Mouse (Mus musculus) limb, embryonic 14.5 days (tissue): ENCODE data around the gene Nudt1. TPM values are rescaled to one million over a fixed set of nuclear protein-coding genes. Genes with fewer than 3 reads are reported as not detected.

Experiments used
- ATAC-seq: fragments of 200-750 bp; cut with Nextera tagmentation; 2 replicates; pipeline ENCODE4 v1.8.0; 2017; ENCODE audit warnings: low read depth, moderate number of reproducible peaks, moderate TSS enrichment; ENCODE audit not compliant: low FRiP score
- DNase-seq: peaks from one replicate; pipeline ENCODE4 v3.0.0-alpha.2; 2015; ENCODE audit warnings: low spot score
- H3K27ac ChIP-seq: fragments of 300-500 bp; sonication (generic); replicated peaks from 2 replicates; pipeline ENCODE4 v1.5.1; 2014; ENCODE audit warnings: low read depth, mild to moderate bottlenecking, low read length, moderate library complexity, mixed read lengths
- H3K27me3 ChIP-seq: fragments of 300-500 bp; sonication (generic); 2 replicates; pipeline ENCODE4 v1.6.1; 2014; ENCODE audit warnings: low read length, mixed read lengths; ENCODE audit not compliant: control insufficient read depth, insufficient read depth
- H3K36me3 ChIP-seq: fragments of 300-500 bp; sonication (generic); 2 replicates; pipeline ENCODE4 v1.6.1; 2014; ENCODE audit warnings: mild to moderate bottlenecking, low read length, moderate library complexity, mixed read lengths; ENCODE audit not compliant: control insufficient read depth, insufficient read depth
- H3K4me1 ChIP-seq: fragments of 300-500 bp; sonication (generic); 2 replicates; pipeline ENCODE4 v1.6.1; 2014; ENCODE audit warnings: antibody characterized with exemption, low read length, mixed read lengths; ENCODE audit not compliant: control insufficient read depth, insufficient read depth
- H3K4me2 ChIP-seq: fragments of 300-500 bp; sonication (generic); replicated peaks from 2 replicates; pipeline ENCODE4 v1.6.1; 2014; ENCODE audit warnings: low read depth, mild to moderate bottlenecking, low read length, moderate library complexity; ENCODE audit not compliant: severe bottlenecking
- H3K4me3 ChIP-seq: fragments of 300-500 bp; sonication (generic); replicated peaks from 2 replicates; pipeline ENCODE4 v1.5.1; 2014; ENCODE audit warnings: low read length
- H3K9ac ChIP-seq: fragments of 300-500 bp; sonication (generic); 2 replicates; pipeline ENCODE4 v1.6.1; 2014; ENCODE audit warnings: mild to moderate bottlenecking, low read depth, low read length, moderate library complexity; ENCODE audit not compliant: severe bottlenecking
- H3K9me3 ChIP-seq: fragments of 300-500 bp; sonication (generic); 2 replicates; pipeline ENCODE4 v1.6.1; 2016; ENCODE audit warnings: low read length; ENCODE audit not compliant: control insufficient read depth
- POLR2A ChIP-seq: fragments of 200-500 bp; IDR thresholded peaks from 2 replicates; pipeline ENCODE4 v1.8.0; 2012; ENCODE audit warnings: inconsistent platforms, mild to moderate bottlenecking, moderate library complexity, borderline replicate concordance; ENCODE audit not compliant: insufficient read depth, insufficient read length; ENCODE audit errors: extremely low read depth
- WGBS: fragments of 180-500 bp; shearing (Covaris S2); extraction: QIAGEN DNeasy Blood & Tissue Kit; methylation state at CpG from one replicate; pipeline ENCODE4 v1.1.7; 2014; 5-methylcytosine and 5-hydroxymethylcytosine counted together
- polyA plus RNA-seq, 2 experiments: library from polyadenylated mRNA; depleted of rRNA in 1 of 2; stranded (reverse) in 1 of 2; unstranded in 1 of 2; fragments of >200 nt; fragmentation: Nextera tagmentation in 1 of 2; extraction: Ambion mirVana in 1 of 2; gene quantifications; 2 replicates each; pipeline versions ENCODE4 v1.2.1 to v1.2.3; 2012 to 2014

Gene Nudt1
- polyA plus RNA-seq (2012; rRNA removed) (27.1 and 31.0 TPM in 2 replicates), polyA plus RNA-seq (2014; fragmentation: Nextera tagmentation; extraction: Ambion mirVana) (34.4 and 35.3 TPM in 2 replicates)

DNA sequence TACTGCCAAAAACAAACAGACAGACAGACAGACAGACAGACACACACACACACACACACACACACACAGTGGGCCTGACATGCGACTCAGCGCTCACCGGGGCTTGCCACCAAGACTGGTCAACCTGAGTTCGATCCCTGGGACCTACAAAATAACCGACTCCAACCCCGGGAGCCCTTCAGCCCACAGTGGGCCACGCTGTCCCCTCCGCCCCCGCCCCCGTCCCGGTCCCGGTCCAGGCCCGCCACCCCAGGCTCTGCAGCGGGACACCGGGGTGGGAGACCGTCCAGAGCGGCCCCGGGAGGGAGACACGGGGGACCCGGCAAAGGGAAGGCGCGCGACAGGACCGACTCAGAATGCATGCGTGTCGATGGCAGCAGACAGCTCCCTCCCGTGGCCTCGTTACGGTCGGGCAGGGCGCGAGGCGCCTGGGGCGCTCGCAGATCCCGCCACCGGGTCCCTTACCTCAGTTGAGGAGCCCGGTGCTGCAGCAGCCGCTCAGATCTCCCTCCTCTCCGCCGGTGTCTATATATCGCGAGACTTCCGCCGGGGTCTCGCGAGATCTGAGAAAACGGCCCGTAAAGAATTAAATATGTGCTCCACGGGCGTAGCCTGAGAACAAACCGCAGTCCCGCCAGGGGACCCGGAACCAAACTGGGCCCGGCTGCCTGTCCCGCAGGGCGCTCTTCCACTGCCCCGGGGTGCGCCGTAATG is at the start of gene Nudt1, which contains the start of gene Mad1l1:
Nudt1 (plus strand) TSS at position 615 of the 714 bp plus-strand sequence.
Mad1l1 (minus strand) TSS at position 511 of the 714 bp plus-strand sequence.
- DNase-seq (peak; percentile 97), ATAC-seq (peak; percentile 92)
- WGBS: 1% methylated on average over 55 of the region's 60 CpGs

DNA sequence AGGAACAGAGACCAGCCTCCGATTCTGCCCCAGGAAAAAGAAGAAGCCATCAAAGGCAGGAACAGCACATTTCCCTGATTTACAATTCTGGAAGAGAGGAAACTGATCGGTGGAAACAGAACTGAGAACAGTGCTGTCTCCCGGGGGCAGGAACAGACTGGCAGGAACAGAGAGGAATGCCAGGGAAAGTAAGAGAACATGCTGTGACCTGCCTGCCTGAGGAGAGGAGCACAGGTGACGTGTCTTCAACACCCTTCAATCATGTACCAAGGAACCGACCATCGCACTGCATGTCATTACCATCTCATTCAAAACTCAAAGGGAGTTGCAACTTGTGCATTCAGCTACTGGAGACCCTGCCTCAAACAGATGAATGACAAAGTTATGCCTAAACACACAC is 44.7 kb upstream of the Nudt1 start:
- H3K27me3 ChIP-seq: no peaks in the 10 kb centered on the region
- DNase-seq: no peak
- H3K4me1 ChIP-seq: no peaks in the 10 kb centered on the region
- no peak for ATAC-seq
- no peak overlapping the region for H3K27ac ChIP-seq
- H3K36me3 ChIP-seq: peaks cover 21% of the 10 kb centered on the region
- H3K9ac ChIP-seq: no peak overlapping the region
- no peak overlapping the region for H3K4me2 ChIP-seq
- TF ChIP-seq POLR2A: no peak
- H3K4me3 ChIP-seq: no peak overlapping the region
- no peaks in the 10 kb centered on the region for H3K9me3 ChIP-seq
- WGBS: 74% methylated on average over 6 of the region's 6 CpGs

More for the DNA sequence above, at the start of gene Nudt1, which contains the start of gene Mad1l1:
- TF ChIP-seq POLR2A: peak; percentile 84; the same call in 1 of the 2 replicates
- Histone ChIP-seq H3K9ac (peak within 1 kb of the TSS; percentile 98), H3K9me3 (no peaks in the 10 kb centered on the region), H3K36me3 (peaks cover 5% of the 10 kb centered on the region), H3K27me3 (no peaks in the 10 kb centered on the region), H3K4me2 (peak within 1 kb of the TSS; percentile 69), H3K4me3 (peak within 1 kb of the TSS; percentile 94), H3K4me1 (no peaks in the 10 kb centered on the region), H3K27ac (peak within 1 kb of the TSS; percentile 74)

DNA sequence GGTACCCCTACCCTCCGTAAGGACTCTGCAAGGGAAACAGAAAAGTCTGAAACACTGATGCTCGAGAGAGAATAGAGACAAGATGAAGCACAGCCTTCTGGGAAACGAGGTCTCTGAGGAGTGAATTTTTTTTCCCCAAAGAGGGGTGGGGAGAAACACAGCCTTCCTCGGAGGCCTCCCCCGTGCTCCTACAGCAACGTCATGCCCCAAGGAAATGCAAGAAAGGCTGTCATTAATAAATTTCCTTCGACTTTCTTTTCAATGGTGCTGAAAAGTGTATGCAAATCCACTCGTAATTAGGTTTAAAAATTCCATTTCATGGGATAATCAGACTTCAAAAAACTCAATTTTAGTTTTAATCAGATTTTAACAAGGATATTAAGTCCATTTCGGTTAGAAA is 41.3 kb upstream of the Nudt1 start:
- ATAC-seq: no peak

DNA sequence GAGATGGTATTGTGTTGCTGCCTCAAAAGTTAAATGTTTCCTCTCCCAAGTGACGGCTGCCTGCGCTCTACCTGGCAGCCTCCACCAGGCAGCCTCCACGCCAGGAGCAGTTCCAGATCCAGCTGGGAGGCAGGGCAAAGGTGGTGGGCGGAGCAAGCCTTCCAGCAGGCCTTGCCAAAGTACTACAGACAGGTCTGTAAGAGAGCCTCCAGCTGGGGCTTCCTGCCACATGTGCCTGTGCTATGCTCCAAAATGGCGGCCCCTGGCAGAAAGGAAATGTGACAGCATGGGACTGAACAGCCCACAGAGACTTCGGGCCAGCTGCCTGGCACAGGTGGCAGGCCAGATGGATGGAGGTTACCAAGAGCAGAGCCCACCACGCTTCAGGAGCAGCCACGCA is 39.1 kb upstream of the Nudt1 start:
- H3K4me1 ChIP-seq: peaks cover 6% of the 10 kb centered on the region
- H3K4me2 ChIP-seq: no peak overlapping the region
- TF ChIP-seq POLR2A: no peak
- no peak overlapping the region for H3K27ac ChIP-seq
- peaks cover 33% of the 10 kb centered on the region for H3K36me3 ChIP-seq
- H3K27me3 ChIP-seq: no peaks in the 10 kb centered on the region
- no peak overlapping the region for H3K9ac ChIP-seq
- no peaks in the 10 kb centered on the region for H3K9me3 ChIP-seq
- no peak overlapping the region for H3K4me3 ChIP-seq
- peak; percentile 30 for DNase-seq
- no peak for ATAC-seq
- WGBS: 76% methylated on average over 8 of the region's 8 CpGs

More for the DNA sequence above, 41.3 kb upstream of the Nudt1 start:
- Histone ChIP-seq H3K4me1 (peaks cover 6% of the 10 kb centered on the region), H3K9ac (no peak overlapping the region), H3K36me3 (peaks cover 27% of the 10 kb centered on the region), H3K4me3 (no peak overlapping the region), H3K9me3 (no peaks in the 10 kb centered on the region), H3K27me3 (no peaks in the 10 kb centered on the region), H3K27ac (no peak overlapping the region), H3K4me2 (no peak overlapping the region)
- 69% methylated on average over 9 of the region's 9 CpGs for WGBS
- no peak for TF ChIP-seq POLR2A
- DNase-seq: no peak

DNA sequence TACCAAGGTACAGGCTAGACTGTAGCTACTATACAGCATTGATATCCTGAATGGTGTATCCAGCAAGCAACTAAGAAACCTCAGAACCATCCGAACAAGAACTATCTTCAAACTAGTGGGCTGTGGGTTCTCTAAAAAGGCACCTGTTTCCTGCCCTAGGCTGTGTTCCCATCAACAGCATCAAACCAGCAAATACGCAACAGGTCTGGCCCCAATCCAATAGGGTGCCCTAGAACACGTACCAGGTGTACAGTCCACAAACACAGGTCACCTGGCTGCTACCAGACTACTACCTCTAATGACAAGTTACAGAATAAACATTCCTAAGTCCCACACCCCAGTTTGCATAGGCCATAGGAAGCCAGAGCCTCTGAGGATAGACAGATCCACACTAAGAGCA is 38.6 kb upstream of the Nudt1 start:
- Histone ChIP-seq H3K27ac (no peak overlapping the region), H3K36me3 (peaks cover 31% of the 10 kb centered on the region), H3K4me2 (no peak overlapping the region), H3K4me1 (peaks cover 6% of the 10 kb centered on the region), H3K4me3 (no peak overlapping the region), H3K9me3 (no peaks in the 10 kb centered on the region), H3K9ac (no peak overlapping the region), H3K27me3 (no peaks in the 10 kb centered on the region)
- no peak for ATAC-seq
- DNase-seq: no peak
- TF ChIP-seq POLR2A: no peak
- 94% methylated on average over 3 of the region's 3 CpGs for WGBS
